Mouse (Mus musculus) myocyte (in vitro differentiated cells): ENCODE results near the gene Sod1. TPM values are rescaled to one million over a fixed set of nuclear protein-coding genes. Genes with fewer than 3 reads are reported as not detected.

Experiments used
- H3K27me3 ChIP-seq: one replicate; pipeline ENCODE4 v1.6.1; 2011; ENCODE audit not compliant: control insufficient read depth, insufficient read depth, insufficient read length
- H3K36me3 ChIP-seq: one replicate; pipeline ENCODE4 v1.6.1; 2011; ENCODE audit not compliant: control insufficient read depth, insufficient read depth
- H3K4me2 ChIP-seq: one replicate; pipeline ENCODE4 v1.6.1; 2011; ENCODE audit warnings: low read depth, control low read depth
- H3K4me3 ChIP-seq: one replicate; pipeline ENCODE4 v1.5.1; 2011; ENCODE audit warnings: mild to moderate bottlenecking, control low read depth, moderate library complexity
- H3K79me2 ChIP-seq: one replicate; pipeline ENCODE4 v1.6.1; 2011; ENCODE audit not compliant: control insufficient read depth, insufficient read depth
- H3ac ChIP-seq: one replicate; pipeline ENCODE4 v1.6.1; 2011; ENCODE audit not compliant: control insufficient read depth, insufficient read length
- CEBPB ChIP-seq: IDR thresholded peaks from 2 replicates; pipeline ENCODE4 v1.6.1; 2011; ENCODE audit warnings: mild to moderate bottlenecking, moderate library complexity; ENCODE audit not compliant: poor library complexity, insufficient read depth, severe bottlenecking
- E2F4 ChIP-seq: IDR thresholded peaks from one replicate; pipeline ENCODE4 v1.6.1; 2011; ENCODE audit warnings: mild to moderate bottlenecking, control low read depth, moderate library complexity; ENCODE audit not compliant: insufficient read depth
- MAX ChIP-seq: IDR thresholded peaks from one replicate; pipeline ENCODE4 v1.6.1; 2011; ENCODE audit warnings: low read depth, mild to moderate bottlenecking, control low read depth
- MYOD1 ChIP-seq, 3 experiments: IDR thresholded peaks; one replicate each; pipeline ENCODE4 v1.6.1; 2011; ENCODE audit warnings: control low read depth in 2 of 3, low read depth in 2 of 3, mild to moderate bottlenecking in 2 of 3, moderate library complexity in 1 of 3; ENCODE audit not compliant: insufficient read length in 2 of 3, control insufficient read depth in 1 of 3
- MYOG ChIP-seq, 3 experiments: IDR thresholded peaks; one replicate each; pipeline ENCODE4 v1.6.1; 2011; ENCODE audit warnings: control low read depth in 2 of 3, low read depth in 2 of 3, mild to moderate bottlenecking in 2 of 3; ENCODE audit not compliant: insufficient read length in 2 of 3, control insufficient read depth in 1 of 3, insufficient read depth in 1 of 3
- POLR2A ChIP-seq: IDR thresholded peaks from one replicate; pipeline ENCODE4 v1.6.1; 2011; ENCODE audit warnings: low read depth, mild to moderate bottlenecking, control low read depth, moderate library complexity; ENCODE audit not compliant: insufficient read length
- POLR2AphosphoS2 ChIP-seq: IDR thresholded peaks from one replicate; pipeline ENCODE4 v1.6.1; 2011; ENCODE audit warnings: low read depth, control low read depth; ENCODE audit not compliant: insufficient read length
- REST ChIP-seq: IDR thresholded peaks from one replicate; pipeline ENCODE4 v1.6.1; 2011; ENCODE audit warnings: mild to moderate bottlenecking, control low read depth, moderate library complexity; ENCODE audit not compliant: insufficient read depth, insufficient read length
- SRF ChIP-seq: IDR thresholded peaks from one replicate; pipeline ENCODE4 v1.6.1; 2011; ENCODE audit warnings: low read depth; ENCODE audit not compliant: control insufficient read depth, insufficient read length
- TCF12 ChIP-seq: IDR thresholded peaks from one replicate; pipeline ENCODE4 v1.6.1; 2011; ENCODE audit warnings: mild to moderate bottlenecking, control low read depth; ENCODE audit not compliant: poor library complexity, insufficient read depth, severe bottlenecking
- TCF3 ChIP-seq: IDR thresholded peaks from one replicate; pipeline ENCODE4 v1.6.1; 2011; ENCODE audit warnings: low read depth, control low read depth; ENCODE audit not compliant: insufficient read length
- USF1 ChIP-seq: IDR thresholded peaks from one replicate; pipeline ENCODE4 v1.6.1; 2011; ENCODE audit warnings: low read depth, mild to moderate bottlenecking, control low read depth, moderate library complexity
- polyA plus RNA-seq: library from polyadenylated mRNA; unstranded; fragments of >200 nt; fragmentation: generic; extraction: Trizol; gene quantifications from one replicate; pipeline ENCODE4 v1.2.1, GENCODE M21; 2012; ENCODE audit warnings: missing spikeins

Gene Sod1
- polyA plus RNA-seq, 1 experiment = 551 TPM

DNA sequence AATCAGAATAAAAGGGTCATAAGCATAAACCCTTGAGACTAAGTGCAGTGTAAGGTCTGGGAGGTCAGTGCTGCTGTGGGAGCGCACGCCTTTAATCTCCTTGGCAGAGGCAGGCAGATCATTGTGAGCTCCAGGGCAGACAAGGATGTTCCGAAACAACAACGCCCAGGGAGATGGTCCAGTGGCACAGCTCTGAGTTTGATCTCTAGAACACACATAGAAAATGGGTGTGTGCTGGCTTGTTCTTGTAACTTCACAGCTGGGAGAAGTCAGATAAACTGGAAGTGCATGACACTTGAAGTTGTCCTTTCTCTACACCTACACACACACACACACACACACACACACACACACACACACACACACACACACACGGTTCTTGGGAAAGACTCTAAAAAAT, 43.5 kb downstream of the Sod1 start:
- H3K4me2 ChIP-seq = no peak overlapping the region
- H3K79me2 ChIP-seq = peaks cover 76% of the 10 kb centered on the region
- TF ChIP-seq POLR2AphosphoS2 = no peak
- no peak for TF ChIP-seq E2F4
- no peak for TF ChIP-seq TCF12
- TF ChIP-seq MAX = no peak
- TF ChIP-seq TCF3 = no peak
- no peak for TF ChIP-seq MYOG (IDR thresholded peaks at IDR 0.05; ENCODE audit: control insufficient read depth in 1 of 3, insufficient read depth in 1 of 3, insufficient read length in 2 of 3, low read depth in 2 of 3)
- no peak for TF ChIP-seq REST
- TF ChIP-seq USF1 = no peak
- no peak for TF ChIP-seq MYOD1 (IDR thresholded peaks at IDR 0.05; ENCODE audit: control insufficient read depth in 1 of 3, insufficient read length in 2 of 3, low read depth in 2 of 3)
- TF ChIP-seq SRF = no peak
- no peak for TF ChIP-seq CEBPB
- TF ChIP-seq POLR2A = no peak
- no peaks in the 10 kb centered on the region for H3K27me3 ChIP-seq
- H3K36me3 ChIP-seq = peaks cover 23% of the 10 kb centered on the region
- no peak overlapping the region for H3K4me3 ChIP-seq
- H3ac ChIP-seq = no peak overlapping the region

DNA sequence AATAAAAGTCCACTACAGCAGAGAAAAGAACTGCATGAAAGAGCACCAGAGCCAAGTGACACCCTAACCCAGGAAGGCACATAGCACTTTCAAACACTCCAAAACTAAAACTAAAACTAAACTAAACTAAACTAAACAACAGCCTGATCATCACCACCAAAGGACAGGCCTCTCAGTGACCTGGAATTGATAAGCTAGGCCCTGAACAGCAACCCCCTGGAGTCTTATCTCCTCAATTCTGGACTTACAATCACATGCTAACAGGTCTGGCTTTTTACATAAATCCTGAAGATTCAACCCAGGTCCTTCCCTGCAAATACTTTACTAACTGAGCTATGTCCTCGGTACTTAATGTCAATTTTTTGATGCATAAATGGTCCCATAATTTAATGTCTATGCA, 44.6 kb downstream of the Sod1 start:
- no peaks in the 10 kb centered on the region for H3K27me3 ChIP-seq
- no peak overlapping the region for H3ac ChIP-seq
- H3K4me2 ChIP-seq = no peak overlapping the region
- H3K4me3 ChIP-seq = no peak overlapping the region
- peaks cover 82% of the 10 kb centered on the region for H3K79me2 ChIP-seq
- H3K36me3 ChIP-seq = peaks cover 13% of the 10 kb centered on the region
- TF ChIP-seq CEBPB (no peak), TCF12 (no peak), TCF3 (no peak), MYOD1 (IDR thresholded peaks at IDR 0.05; ENCODE audit: control insufficient read depth in 1 of 3, insufficient read length in 2 of 3, low read depth in 2 of 3) (no peak), USF1 (no peak), REST (no peak), POLR2A (no peak), MYOG (IDR thresholded peaks at IDR 0.05; ENCODE audit: control insufficient read depth in 1 of 3, insufficient read depth in 1 of 3, insufficient read length in 2 of 3, low read depth in 2 of 3) (no peak), MAX (no peak), SRF (no peak), E2F4 (no peak), POLR2AphosphoS2 (no peak)

DNA sequence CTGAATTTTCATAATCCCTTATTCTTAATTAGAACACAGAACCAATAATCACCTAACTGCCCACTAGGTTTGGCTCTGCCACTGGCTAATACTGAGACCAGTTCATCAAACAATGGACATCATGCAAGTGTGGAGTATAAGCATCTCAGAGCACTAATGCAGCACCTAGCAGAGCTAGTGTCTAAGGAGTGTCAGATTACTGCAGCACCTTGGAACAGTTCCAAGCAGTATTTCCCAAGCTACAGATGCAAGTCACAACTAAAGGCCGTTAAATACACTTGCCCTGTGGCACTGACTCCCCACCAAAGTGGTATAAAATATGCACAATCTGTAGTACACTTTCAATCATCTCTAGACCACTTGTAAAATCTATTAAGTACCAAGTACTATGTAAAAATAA, 46.0 kb downstream of the Sod1 start:
- peaks cover 94% of the 10 kb centered on the region for H3K79me2 ChIP-seq
- peaks cover 10% of the 10 kb centered on the region for H3K36me3 ChIP-seq
- H3K4me3 ChIP-seq = no peak overlapping the region
- no peak overlapping the region for H3ac ChIP-seq
- H3K4me2 ChIP-seq = no peak overlapping the region
- TF ChIP-seq E2F4 (no peak), MYOG (IDR thresholded peaks at IDR 0.05; ENCODE audit: control insufficient read depth in 1 of 3, insufficient read depth in 1 of 3, insufficient read length in 2 of 3, low read depth in 2 of 3) (no peak), TCF3 (no peak), CEBPB (no peak), POLR2A (no peak), MYOD1 (IDR thresholded peaks at IDR 0.05; ENCODE audit: control insufficient read depth in 1 of 3, insufficient read length in 2 of 3, low read depth in 2 of 3) (no peak), MAX (no peak), POLR2AphosphoS2 (no peak), REST (no peak), USF1 (no peak), SRF (no peak)
- no peaks in the 10 kb centered on the region for H3K27me3 ChIP-seq

DNA sequence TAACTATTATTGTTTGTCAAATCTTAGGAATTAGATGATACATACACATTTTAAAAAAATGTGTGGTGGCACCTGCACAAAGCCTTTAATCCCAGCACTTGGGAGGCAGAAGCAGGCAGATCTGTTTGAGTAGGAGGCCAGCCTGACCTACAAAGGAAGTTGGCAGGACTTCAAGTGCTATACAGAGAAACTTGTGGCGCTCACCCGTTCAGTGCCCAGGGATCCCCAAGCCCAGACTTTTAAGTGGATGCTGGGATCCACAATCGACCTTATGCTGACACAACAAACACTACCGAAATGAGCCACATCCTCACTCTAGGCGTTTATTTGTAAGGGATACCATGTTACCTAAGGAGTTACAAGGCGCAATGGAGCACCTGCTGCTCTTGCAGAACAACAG, 55.0 kb downstream of the Sod1 start:
- H3K4me3 ChIP-seq = no peak overlapping the region
- no peak overlapping the region for H3K4me2 ChIP-seq
- peaks cover 100% of the 10 kb centered on the region for H3K79me2 ChIP-seq
- H3K27me3 ChIP-seq = no peaks in the 10 kb centered on the region
- TF ChIP-seq MAX (no peak), SRF (no peak), MYOD1 (IDR thresholded peaks at IDR 0.05; ENCODE audit: control insufficient read depth in 1 of 3, insufficient read length in 2 of 3, low read depth in 2 of 3) (no peak), TCF3 (no peak), POLR2A (no peak), POLR2AphosphoS2 (no peak), CEBPB (no peak), USF1 (no peak), MYOG (IDR thresholded peaks at IDR 0.05; ENCODE audit: control insufficient read depth in 1 of 3, insufficient read depth in 1 of 3, insufficient read length in 2 of 3, low read depth in 2 of 3) (no peak), E2F4 (no peak), REST (no peak)
- no peaks in the 10 kb centered on the region for H3K36me3 ChIP-seq
- H3ac ChIP-seq = no peak overlapping the region

Other genes starting within 250 kb of the Sod1 start
- gene Tiam1, start 77.0 kb upstream of the Sod1 start, polyA plus RNA-seq = 2.2 TPM
- gene Scaf4, start 63.7 kb downstream of the Sod1 start, polyA plus RNA-seq = 14.1 TPM
- gene Hunk, start 165.3 kb downstream of the Sod1 start, polyA plus RNA-seq = 0.37 TPM